In the genomic region with DNA sequence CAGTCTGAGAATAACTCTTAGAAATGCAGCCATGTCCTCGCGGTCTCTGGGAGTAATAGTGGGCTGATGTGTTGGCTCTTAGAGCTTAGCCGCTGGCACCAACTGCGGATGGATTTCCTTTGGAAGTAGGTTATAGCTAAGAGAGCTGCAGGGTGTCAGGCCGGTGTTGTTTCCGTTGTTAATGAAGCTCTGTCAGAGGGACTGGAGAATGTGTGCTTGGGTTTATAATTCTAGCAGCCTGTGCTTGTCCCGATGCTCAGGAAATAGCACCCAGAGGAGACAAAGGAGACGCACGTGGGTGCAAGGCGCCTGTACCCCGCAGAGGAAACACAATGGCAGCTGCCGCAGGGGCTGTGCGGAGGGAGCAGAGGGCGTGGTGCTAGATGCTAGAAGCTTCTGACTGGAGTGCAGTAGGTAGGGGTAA, we compare ENCODE assay signal across 10 mouse cellular contexts. TPM values are rescaled to one million over a fixed set of nuclear protein-coding genes. Genes with fewer than 3 reads are reported as not detected.
DNase-seq lines count a peak whose midpoint lies in the region; ATAC-seq lines count a peak whose summit lies in the region.
"Had no signal": no experiment of that assay in that cellular context is flagged by ENCODE, and none has a peak within 500 bp of the region (broad histone marks: within the 10 kb centered on the region; RNA-seq: fewer than 3 reads in every experiment).

No protein-coding gene starts in this region.

- no peak overlapping the region for H3K4me3 ChIP-seq in lung, embryonic 15.5 days
- no peak overlapping the region for H3K4me3 ChIP-seq in embryonic facial prominence, embryonic 15.5 days (replicated peaks)
- no peak overlapping the region for H3K4me3 ChIP-seq in hindbrain, embryonic 16.5 days (ENCODE audit: low read length)
- no peak overlapping the region; the same call in 1 of the 2 replicates for H3K4me3 ChIP-seq in limb, embryonic 12.5 days (replicated peaks)

- peaks cover 9% of the 10 kb centered on the region; the same call in 1 of the 2 replicates for H3K4me1 ChIP-seq in lung, embryonic 15.5 days
- peaks cover 4% of the 10 kb centered on the region for H3K4me1 ChIP-seq in embryonic facial prominence, embryonic 15.5 days
- H3K4me1 ChIP-seq in hindbrain, embryonic 16.5 days (ENCODE audit: control insufficient read depth, insufficient read depth, low read depth, low read length), result peaks cover 17% of the 10 kb centered on the region
- peaks cover 32% of the 10 kb centered on the region for H3K4me1 ChIP-seq in limb, embryonic 12.5 days (replicated peaks)

- peak overlapping the region; percentile 33; the same call in 1 of the 2 replicates for H3K4me2 ChIP-seq in lung, embryonic 15.5 days
- peak overlapping the region; percentile 30 for H3K4me2 ChIP-seq in embryonic facial prominence, embryonic 15.5 days (replicated peaks)
- H3K4me2 ChIP-seq in hindbrain, embryonic 16.5 days (ENCODE audit: low read length), result peak overlapping the region; percentile 51
- H3K4me2 ChIP-seq in limb, embryonic 12.5 days, result peak overlapping the region; percentile 48

- no peaks in the 10 kb centered on the region for H3K36me3 ChIP-seq in lung, embryonic 15.5 days
- H3K36me3 ChIP-seq in embryonic facial prominence, embryonic 15.5 days, result no peaks in the 10 kb centered on the region
- H3K36me3 ChIP-seq in hindbrain, embryonic 16.5 days (ENCODE audit: control insufficient read depth, insufficient read depth, low read length), result no peaks in the 10 kb centered on the region
- no peaks in the 10 kb centered on the region for H3K36me3 ChIP-seq in limb, embryonic 12.5 days

- WGBS in lung, embryonic 15.5 days, result 35% methylated on average over 14 of the region's 14 CpGs
- 26% methylated on average over 14 of the region's 14 CpGs for WGBS in embryonic facial prominence, embryonic 15.5 days
- WGBS in hindbrain, embryonic 16.5 days, result 5% methylated on average over 14 of the region's 14 CpGs
- WGBS in limb, embryonic 12.5 days, result 18% methylated on average over 14 of the region's 14 CpGs

- H3K27ac ChIP-seq in lung, embryonic 15.5 days, result no peak overlapping the region
- 0 out of 2 replicates have a peak overlapping the region, but pooled peaks have one; percentile 0 for H3K27ac ChIP-seq in embryonic facial prominence, embryonic 15.5 days (replicated peaks)
- peak overlapping the region; percentile 91 for H3K27ac ChIP-seq in hindbrain, embryonic 16.5 days (ENCODE audit: low read depth, low read length)
- H3K27ac ChIP-seq in limb, embryonic 12.5 days, result peak overlapping the region; percentile 73

- intact Hi-C loops in gastrocnemius, postnatal 14 days (cut with DNase I; ENCODE audit: low total_unique reads), result no loop called here

- H3K9ac ChIP-seq in lung, embryonic 15.5 days, result no peak overlapping the region
- H3K9ac ChIP-seq in embryonic facial prominence, embryonic 15.5 days, result no peak overlapping the region
- peak overlapping the region; percentile 57 for H3K9ac ChIP-seq in hindbrain, embryonic 16.5 days (ENCODE audit: low read depth, low read length)
- H3K9ac ChIP-seq in limb, embryonic 12.5 days (replicated peaks), result no peak overlapping the region

- DNase-seq in lung, postnatal 25 days (ENCODE audit: low spot score), result no peak
- peak; percentile 78 for DNase-seq in right cerebral cortex, postnatal 25 days
- DNase-seq in spleen, postnatal 36 days (ENCODE audit: low spot score in 2 of 2), result no peak
- no peak for DNase-seq in gastrocnemius, postnatal 14 days

- no peaks in the 10 kb centered on the region for H3K27me3 ChIP-seq in lung, embryonic 15.5 days
- no peaks in the 10 kb centered on the region for H3K27me3 ChIP-seq in embryonic facial prominence, embryonic 15.5 days
- no peaks in the 10 kb centered on the region for H3K27me3 ChIP-seq in hindbrain, embryonic 16.5 days (replicated peaks; ENCODE audit: control insufficient read depth, insufficient read depth, low read length)
- H3K27me3 ChIP-seq in limb, embryonic 12.5 days, result no peaks in the 10 kb centered on the region

- ATAC-seq in lung, embryonic 15.5 days (ENCODE audit: borderline replicate concordance, extremely low read depth, low FRiP score, low TSS enrichment), result no peak
- ATAC-seq in embryonic facial prominence, embryonic 15.5 days (ENCODE audit: insufficient number of reproducible peaks, low FRiP score, low TSS enrichment, low read depth), result peak; percentile 51; the same call in 1 of the 2 replicates
- ATAC-seq in hindbrain, embryonic 16.5 days, result peak; percentile 82
- ATAC-seq in limb, embryonic 12.5 days (ENCODE audit: insufficient number of reproducible peaks, insufficient read depth, low FRiP score, low TSS enrichment, low read depth), result no peak; the same call in 1 of the 2 replicates

- H3K9me3 ChIP-seq in lung, embryonic 15.5 days, result no peaks in the 10 kb centered on the region
- no peaks in the 10 kb centered on the region for H3K9me3 ChIP-seq in embryonic facial prominence, embryonic 15.5 days (replicated peaks)
- no peaks in the 10 kb centered on the region for H3K9me3 ChIP-seq in hindbrain, embryonic 16.5 days (ENCODE audit: control insufficient read depth, low read length)
- 0 out of 2 replicates have a peak, but pooled peaks cover 10% of the 10 kb centered on the region for H3K9me3 ChIP-seq in limb, embryonic 12.5 days

RNA-seq across cellular contexts. Expression of gene Gm21954, which starts 56.5 kb away (rescaled TPM):
- polyA plus RNA-seq in lung, embryonic 15.5 days (2015; fragmentation: Nextera tagmentation; extraction: Ambion mirVana), result not detected in 2 replicates
- not detected in 2 replicates for polyA plus RNA-seq in embryonic facial prominence, embryonic 15.5 days (2015; fragmentation: Nextera tagmentation; extraction: Ambion mirVana)
- not detected in 2 replicates for polyA plus RNA-seq in hindbrain, embryonic 16.5 days (2015; fragmentation: Nextera tagmentation; extraction: Ambion mirVana)
- polyA plus RNA-seq in limb, embryonic 12.5 days (2016; fragmentation: Nextera tagmentation; extraction: Ambion mirVana), result not detected in 2 replicates
- total RNA-seq in gastrocnemius, postnatal 14 days (2021), result not detected
- total RNA-seq: heart, adult 18-20 months had no signal
- polyA plus RNA-seq: spleen, adult 2 months had no signal

Comparison
In these comparisons a context has a peak if more than half of its experiments do, and no peak if none do; other contexts are left out.
1. ATAC-seq: peak in embryonic facial prominence, embryonic 15.5 days (single experiment) and hindbrain, embryonic 16.5 days (single experiment); none in lung, embryonic 15.5 days (single experiment) and limb, embryonic 12.5 days (single experiment).
2. Peak in every context shown above with its lines, with median percentiles within 50 percentile points of each other: H3K4me2 ChIP-seq.